Mouse (Mus musculus): ENCODE data around the gene Fiz1. TPM values are rescaled to one million over a fixed set of nuclear protein-coding genes. Genes with fewer than 3 reads are reported as not detected.
A peak's percentile ranks its signal among the peaks of the same experiment; 100 is the strongest.

Gene Fiz1
- polyA plus RNA-seq, 1 experiment from 2014 or later = 51.1 TPM

DNA sequence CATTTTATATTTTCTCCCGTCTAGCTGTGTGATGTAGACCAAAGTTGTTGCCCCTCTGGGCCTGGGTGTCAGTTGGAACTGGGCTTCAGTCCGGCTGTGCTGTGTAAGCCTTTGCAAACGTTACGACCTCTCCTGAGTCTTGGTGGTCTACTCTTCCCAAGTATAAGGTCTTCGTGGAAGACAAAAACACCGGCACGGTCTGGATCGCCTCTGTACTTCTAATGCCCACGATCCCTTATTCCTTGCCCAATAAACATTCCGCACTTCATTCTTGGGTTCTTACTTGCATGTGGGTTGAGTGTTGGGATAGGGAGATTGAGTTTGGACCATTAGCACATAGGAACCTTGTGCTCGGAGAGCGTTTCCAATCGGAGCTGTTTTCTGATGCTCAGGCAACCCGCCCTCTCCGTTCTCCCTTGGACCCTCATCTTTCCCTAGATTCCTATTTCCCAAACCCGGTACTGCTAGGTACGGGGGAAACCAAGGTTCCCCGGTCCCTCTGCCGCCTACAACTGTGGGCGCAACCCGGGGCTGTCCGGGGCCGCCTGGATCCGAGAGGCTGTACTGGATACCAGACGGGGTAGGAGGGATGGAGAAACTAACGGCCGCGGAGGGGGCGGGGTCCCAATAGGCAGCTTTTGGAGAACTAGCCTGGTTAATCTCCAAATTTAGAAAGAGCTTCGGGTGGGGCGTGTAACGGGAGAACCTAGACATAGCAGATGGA, 39.1 kb upstream of the Fiz1 start:
- Histone ChIP-seq H3K36me3 (no peaks in the 10 kb centered on the region), H3K9ac (replicated peaks) (peak overlapping the region; percentile 89), H3K9me3 (no peaks in the 10 kb centered on the region), H3K4me1 (replicated peaks) (peaks cover 54% of the 10 kb centered on the region), H3K4me2 (replicated peaks) (peak overlapping the region; percentile 91), H3K4me3 (replicated peaks) (peak overlapping the region; percentile 77), H3K27ac (no peak overlapping the region), H3K27me3 (peaks cover 66% of the 10 kb centered on the region)
- ATAC-seq = no peak
- 9% methylated on average over 32 of the region's 32 CpGs for WGBS

DNA sequence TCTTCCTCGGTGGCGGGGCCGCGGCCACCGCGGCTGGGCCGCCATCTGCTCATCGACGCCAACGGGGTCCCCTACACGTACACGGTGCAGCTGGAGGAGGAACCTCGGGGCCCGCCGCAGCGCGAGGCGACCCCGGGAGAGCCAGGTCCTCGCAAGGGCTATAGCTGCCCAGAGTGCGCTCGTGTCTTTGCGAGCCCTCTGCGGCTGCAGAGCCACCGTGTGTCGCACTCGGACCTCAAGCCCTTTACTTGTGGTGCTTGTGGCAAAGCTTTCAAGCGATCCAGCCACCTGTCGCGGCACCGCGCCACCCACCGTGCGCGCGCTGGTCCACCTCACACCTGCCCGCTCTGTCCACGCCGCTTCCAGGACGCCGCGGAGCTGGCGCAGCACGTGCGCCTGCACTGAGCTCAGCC, 38.4 kb upstream of the Fiz1 start:
- Histone ChIP-seq H3K9ac (replicated peaks) (peak overlapping the region; percentile 89), H3K36me3 (no peaks in the 10 kb centered on the region), H3K4me2 (replicated peaks) (peak overlapping the region; percentile 91), H3K27me3 (peaks cover 59% of the 10 kb centered on the region), H3K4me1 (replicated peaks) (peaks cover 53% of the 10 kb centered on the region), H3K9me3 (no peaks in the 10 kb centered on the region), H3K4me3 (replicated peaks) (peak overlapping the region; percentile 77), H3K27ac (no peak overlapping the region)
- no peak for ATAC-seq
- WGBS = 3% methylated on average over 45 of the region's 45 CpGs

DNA sequence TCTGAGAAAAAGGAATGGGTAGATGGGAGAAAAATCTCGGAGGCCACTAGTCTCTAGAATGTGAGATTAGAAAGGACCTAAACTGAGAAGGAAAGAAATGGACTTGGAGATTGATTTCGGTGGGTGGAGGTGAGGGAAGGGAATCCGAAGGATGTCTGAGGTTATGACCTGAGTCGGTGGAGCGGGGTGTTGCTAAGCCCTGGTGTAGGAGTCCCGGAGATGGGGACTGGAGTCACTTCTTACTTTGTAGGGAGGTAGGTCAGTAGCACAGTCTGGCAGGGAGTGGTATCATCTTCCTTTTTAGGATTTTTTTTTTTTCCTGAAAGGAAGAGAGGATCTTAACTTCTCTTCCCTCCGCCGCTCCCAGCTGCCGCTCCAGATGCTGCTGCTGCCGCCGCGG, 37.9 kb upstream of the Fiz1 start:
- Histone ChIP-seq H3K27ac (no peak overlapping the region), H3K27me3 (peaks cover 54% of the 10 kb centered on the region), H3K4me2 (replicated peaks) (peak overlapping the region; percentile 91), H3K9me3 (no peaks in the 10 kb centered on the region), H3K36me3 (no peaks in the 10 kb centered on the region), H3K4me1 (replicated peaks) (peaks cover 48% of the 10 kb centered on the region), H3K4me3 (replicated peaks) (peak overlapping the region; percentile 77), H3K9ac (replicated peaks) (peak overlapping the region; percentile 89)
- ATAC-seq = no peak
- 2% methylated on average over 12 of the region's 12 CpGs for WGBS

- ATAC-seq = peak; percentile 83
- Histone ChIP-seq H3K4me3 (replicated peaks) (peak within 1 kb of the TSS; percentile 77), H3K9me3 (no peaks in the 10 kb centered on the region), H3K9ac (replicated peaks) (peak within 1 kb of the TSS; percentile 89), H3K27ac (peak within 1 kb of the TSS; percentile 92), H3K27me3 (peaks cover 45% of the 10 kb centered on the region), H3K4me1 (replicated peaks) (peaks cover 39% of the 10 kb centered on the region), H3K36me3 (no peaks in the 10 kb centered on the region), H3K4me2 (replicated peaks) (peak within 1 kb of the TSS; percentile 91)
- under 1% methylated on average over 65 of the region's 65 CpGs for WGBS
Observed at GRCm38 (mm10) chr7:5051193-5052192, 37.0 kb upstream of the Fiz1 start, which contains the start of gene Zfp580. Zfp580 (plus strand) TSS chr7:5051538.

DNA sequence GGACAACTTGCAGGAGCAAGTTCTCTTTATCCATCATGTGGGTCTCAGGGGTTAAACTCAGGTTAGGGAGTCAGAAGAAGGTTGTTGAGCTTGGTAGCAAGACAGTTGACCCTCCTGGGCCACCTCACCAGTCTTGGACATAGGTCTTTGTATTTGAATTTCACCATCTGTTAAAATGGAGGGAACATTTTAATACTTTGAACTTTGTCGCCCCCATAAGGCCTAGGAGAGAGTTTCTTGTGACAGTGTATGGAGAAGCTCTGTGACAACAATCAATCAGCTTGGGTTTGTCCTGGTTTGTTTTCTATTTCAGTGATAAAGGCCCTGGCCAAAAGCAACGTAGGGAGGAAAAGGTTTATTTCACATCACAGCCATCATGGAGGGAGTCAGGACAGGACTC, 32.8 kb upstream of the Fiz1 start:
- no peak overlapping the region for H3K9ac ChIP-seq (replicated peaks)
- H3K4me1 ChIP-seq (replicated peaks) = peaks cover 14% of the 10 kb centered on the region
- H3K27me3 ChIP-seq = peaks cover 4% of the 10 kb centered on the region; the same call in 1 of the 2 replicates
- H3K4me2 ChIP-seq (replicated peaks) = no peak overlapping the region
- 37% methylated on average over 2 of the region's 2 CpGs for WGBS
- H3K4me3 ChIP-seq (replicated peaks) = no peak overlapping the region
- no peaks in the 10 kb centered on the region for H3K9me3 ChIP-seq
- no peak for ATAC-seq
- no peak overlapping the region for H3K27ac ChIP-seq
- no peaks in the 10 kb centered on the region for H3K36me3 ChIP-seq

DNA sequence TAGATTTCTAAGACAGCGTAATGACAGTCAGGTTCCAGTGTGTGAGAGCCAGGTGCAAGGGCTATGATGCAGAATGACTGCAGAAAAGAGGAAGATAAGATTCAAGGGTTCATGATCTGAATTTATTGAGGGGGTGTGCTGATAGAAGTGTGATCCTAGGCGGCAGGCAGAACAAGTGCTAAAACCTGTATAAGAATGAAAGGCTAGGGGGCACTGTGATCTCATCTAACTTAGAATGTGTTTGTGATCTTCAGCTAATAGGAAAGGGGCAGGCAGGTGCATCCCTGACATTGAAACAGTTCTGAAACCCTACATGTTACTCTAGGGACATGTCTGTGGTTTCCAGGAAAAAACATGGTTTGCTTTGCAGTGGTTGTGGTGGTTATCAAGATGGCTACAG, 31.6 kb upstream of the Fiz1 start:
- Histone ChIP-seq H3K4me3 (replicated peaks) (no peak overlapping the region), H3K27ac (no peak overlapping the region), H3K4me2 (replicated peaks) (no peak overlapping the region), H3K27me3 (no peaks in the 10 kb centered on the region), H3K4me1 (replicated peaks) (peaks cover 7% of the 10 kb centered on the region), H3K36me3 (peaks cover 3% of the 10 kb centered on the region), H3K9me3 (no peaks in the 10 kb centered on the region), H3K9ac (replicated peaks) (no peak overlapping the region)
- ATAC-seq = no peak
- 74% methylated on average over 2 of the region's 2 CpGs for WGBS

DNA sequence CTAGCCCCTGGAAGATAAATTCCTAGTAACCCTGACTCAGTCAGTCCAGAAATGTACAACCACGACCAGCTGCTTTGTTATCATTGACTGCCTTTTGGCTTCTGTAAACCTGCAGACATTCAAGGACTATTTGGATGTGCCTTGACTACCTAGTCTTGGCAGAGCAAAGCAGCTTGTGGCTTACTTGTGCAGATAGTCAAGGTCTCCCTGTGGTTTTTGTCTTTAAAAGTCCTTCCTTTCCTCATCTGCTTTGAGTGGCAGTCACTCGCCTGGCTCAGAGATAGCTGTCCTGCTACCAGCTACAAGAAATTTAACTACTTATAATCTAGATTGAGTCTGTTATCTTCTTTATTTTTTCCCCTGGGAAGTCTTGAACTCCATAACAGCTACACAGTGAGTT, 30.5 kb upstream of the Fiz1 start:
- Histone ChIP-seq H3K36me3 (peaks cover 4% of the 10 kb centered on the region), H3K27me3 (no peaks in the 10 kb centered on the region), H3K4me2 (replicated peaks) (no peak overlapping the region), H3K27ac (no peak overlapping the region), H3K9me3 (no peaks in the 10 kb centered on the region), H3K4me1 (replicated peaks) (0 out of 2 replicates have a peak, but pooled peaks cover 1% of the 10 kb centered on the region), H3K4me3 (replicated peaks) (no peak overlapping the region), H3K9ac (replicated peaks) (no peak overlapping the region)
- 74% methylated on average over 2 of the region's 2 CpGs for WGBS
- ATAC-seq = no peak

GRCm38 (mm10) chr7:5038940-5039339, 24.4 kb upstream of the Fiz1 start:
- 31% methylated on average over 5 of the region's 5 CpGs for WGBS
- H3K4me3 ChIP-seq (replicated peaks) = peak overlapping the region; percentile 64
- H3K36me3 ChIP-seq = peaks cover 29% of the 10 kb centered on the region
- H3K4me2 ChIP-seq (replicated peaks) = peak overlapping the region; percentile 60
- ATAC-seq = no peak
- H3K27ac ChIP-seq = peak overlapping the region; percentile 97; the same call in 1 of the 2 replicates
- peaks cover 23% of the 10 kb centered on the region for H3K4me1 ChIP-seq (replicated peaks)
- peak overlapping the region; percentile 79 for H3K9ac ChIP-seq (replicated peaks)
- H3K27me3 ChIP-seq = no peaks in the 10 kb centered on the region
- H3K9me3 ChIP-seq = no peaks in the 10 kb centered on the region

- Histone ChIP-seq H3K36me3 (peaks cover 36% of the 10 kb centered on the region), H3K27me3 (no peaks in the 10 kb centered on the region), H3K4me1 (replicated peaks) (peaks cover 23% of the 10 kb centered on the region), H3K9ac (replicated peaks) (peak within 1 kb of the TSS; percentile 79), H3K4me3 (replicated peaks) (peak within 1 kb of the TSS; percentile 64), H3K27ac (peak within 1 kb of the TSS; percentile 97), H3K9me3 (no peaks in the 10 kb centered on the region), H3K4me2 (replicated peaks) (peak within 1 kb of the TSS; percentile 60)
- peak; percentile 97 for ATAC-seq
- WGBS = under 1% methylated on average over 48 of the region's 48 CpGs
Observed at GRCm38 (mm10) chr7:5038109-5038732, 23.7 kb upstream of the Fiz1 start, which contains the start of gene Zfp784. Zfp784 (minus strand) TSS chr7:5038446.

GRCm38 (mm10) chr7:5037467-5037866, 23.0 kb upstream of the Fiz1 start:
- Histone ChIP-seq H3K4me2 (replicated peaks) (peak overlapping the region; percentile 60), H3K27ac (peak overlapping the region; percentile 97), H3K36me3 (peaks cover 44% of the 10 kb centered on the region), H3K9ac (replicated peaks) (peak overlapping the region; percentile 79), H3K27me3 (no peaks in the 10 kb centered on the region), H3K9me3 (no peaks in the 10 kb centered on the region), H3K4me1 (replicated peaks) (peaks cover 23% of the 10 kb centered on the region), H3K4me3 (replicated peaks) (peak overlapping the region; percentile 64)
- no peak for ATAC-seq
- WGBS = 88% methylated on average over 8 of the region's 8 CpGs

GRCm38 (mm10) chr7:5037026-5037425, 22.5 kb upstream of the Fiz1 start:
- Histone ChIP-seq H3K4me2 (replicated peaks) (0 out of 2 replicates have a peak overlapping the region, but pooled peaks have one; percentile 60), H3K27ac (no peak overlapping the region), H3K4me1 (replicated peaks) (peaks cover 23% of the 10 kb centered on the region), H3K36me3 (peaks cover 48% of the 10 kb centered on the region), H3K4me3 (replicated peaks) (no peak overlapping the region), H3K27me3 (no peaks in the 10 kb centered on the region), H3K9ac (replicated peaks) (no peak overlapping the region), H3K9me3 (no peaks in the 10 kb centered on the region)
- WGBS = 94% methylated on average over 7 of the region's 7 CpGs
- ATAC-seq = no peak
